Mouse (Mus musculus) lung, embryonic 15.5 days (tissue): ENCODE measurements at regions not wholly inside any gene's neighbourhood (a gene's known extent, or its start where the extent isn't known, plus 50 kb on each side); places are given as distances from the start of the nearest gene placed in this dataset.

ENCODE experiments used
- ATAC-seq: fragments of 200-750 bp; cut with Nextera tagmentation; 2 replicates; pipeline ENCODE4 v1.8.0; 2017; ENCODE audit warnings: moderate number of reproducible peaks, borderline replicate concordance; ENCODE audit not compliant: low FRiP score, low TSS enrichment; ENCODE audit errors: extremely low read depth
- H3K27ac ChIP-seq: fragments of 300-500 bp; sonication (generic); 2 replicates; pipeline ENCODE4 v1.5.1; 2015; ENCODE audit warnings: moderate library complexity, mild to moderate bottlenecking, inconsistent platforms
- H3K27me3 ChIP-seq: fragments of 300-500 bp; sonication (generic); 2 replicates; pipeline ENCODE4 v1.6.1; 2015; ENCODE audit warnings: inconsistent platforms
- H3K36me3 ChIP-seq: fragments of 300-500 bp; sonication (generic); 2 replicates; pipeline ENCODE4 v1.6.1; 2015; ENCODE audit warnings: inconsistent platforms
- H3K4me1 ChIP-seq: fragments of 300-500 bp; sonication (generic); 2 replicates; pipeline ENCODE4 v1.6.1; 2015; ENCODE audit warnings: inconsistent platforms
- H3K4me2 ChIP-seq: fragments of 300-500 bp; sonication (generic); 2 replicates; pipeline ENCODE4 v1.6.1; 2015; ENCODE audit warnings: inconsistent platforms, mild to moderate bottlenecking, moderate library complexity
- H3K4me3 ChIP-seq: fragments of 300-500 bp; sonication (generic); 2 replicates; pipeline ENCODE4 v1.5.1; 2015; ENCODE audit warnings: mild to moderate bottlenecking, inconsistent platforms
- H3K9ac ChIP-seq: fragments of 300-500 bp; sonication (generic); 2 replicates; pipeline ENCODE4 v1.6.1; 2015; ENCODE audit warnings: inconsistent platforms
- H3K9me3 ChIP-seq: fragments of 300-500 bp; sonication (generic); 2 replicates; pipeline ENCODE4 v1.6.1; 2016; ENCODE audit warnings: inconsistent platforms
- WGBS: fragments of 180-500 bp; shearing (Covaris S2); methylation state at CpG from one replicate; pipeline ENCODE4 v1.1.7; 2015; 5-methylcytosine and 5-hydroxymethylcytosine counted together

DNA sequence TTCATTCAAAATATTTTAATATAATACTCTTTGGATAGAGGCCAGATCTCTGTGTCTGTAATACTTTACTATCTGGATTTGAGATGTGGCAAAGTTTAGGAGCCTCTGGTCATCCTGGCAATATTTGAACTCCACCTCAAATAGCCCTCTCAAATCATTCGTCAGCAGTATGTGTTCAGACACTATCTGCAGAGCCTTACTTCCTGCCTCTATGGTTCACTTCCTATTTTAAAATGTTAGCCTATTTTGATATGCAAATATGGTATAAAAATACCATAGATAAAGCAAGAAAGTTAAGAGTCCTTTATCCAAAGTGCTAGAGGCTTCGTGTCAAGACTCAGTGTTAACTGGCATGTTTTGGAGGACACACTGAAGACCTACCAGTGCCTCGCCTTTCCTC is 334.6 kb downstream of the Sv2b start:
- H3K9me3 ChIP-seq, result no peaks in the 10 kb centered on the region
- H3K36me3 ChIP-seq, result no peaks in the 10 kb centered on the region
- H3K27me3 ChIP-seq, result no peaks in the 10 kb centered on the region
- H3K4me1 ChIP-seq, result no peaks in the 10 kb centered on the region
- ATAC-seq, result no peak
- H3K4me3 ChIP-seq, result no peak overlapping the region
- H3K27ac ChIP-seq, result no peak overlapping the region
- 65% methylated on average over 3 of the region's 3 CpGs for WGBS
- no peak overlapping the region for H3K4me2 ChIP-seq
- no peak overlapping the region for H3K9ac ChIP-seq

DNA sequence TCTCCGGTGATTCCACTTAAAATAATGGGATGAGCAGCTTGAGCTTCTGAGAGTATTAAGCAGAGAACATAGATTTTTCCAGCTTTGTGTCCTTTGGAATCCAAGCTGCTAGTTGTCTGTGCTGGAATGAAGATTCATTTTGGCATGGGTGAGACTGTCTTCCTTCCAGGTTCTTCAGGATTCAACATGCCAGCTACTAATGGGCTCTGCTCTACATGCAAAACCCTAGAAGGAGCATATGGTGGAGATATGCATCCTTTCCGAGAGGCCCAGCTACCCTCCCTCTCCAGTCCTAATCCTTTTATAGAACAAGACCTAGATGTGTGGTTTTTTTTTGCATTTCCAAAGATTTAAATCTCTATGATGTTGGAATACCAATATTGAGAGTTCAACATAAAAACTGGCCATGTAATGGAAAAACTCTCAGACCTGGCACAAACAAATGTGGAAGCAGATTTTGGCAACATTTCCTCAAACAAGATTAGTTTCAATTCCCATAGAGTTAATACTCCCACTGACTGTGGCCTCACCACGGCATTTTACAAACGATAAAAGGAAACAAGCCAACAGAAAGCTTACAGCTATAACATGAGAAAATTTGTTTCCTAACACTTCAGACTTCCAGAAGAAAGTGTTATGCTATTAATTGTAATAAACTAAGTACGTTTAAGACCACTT is 364.5 kb downstream of the Sv2b start:
- H3K9ac ChIP-seq, result no peak overlapping the region
- H3K4me3 ChIP-seq, result no peak overlapping the region
- H3K27ac ChIP-seq, result no peak overlapping the region
- ATAC-seq, result no peak
- no peaks in the 10 kb centered on the region for H3K4me1 ChIP-seq
- H3K27me3 ChIP-seq, result no peaks in the 10 kb centered on the region
- 57% methylated on average over 5 of the region's 5 CpGs for WGBS
- H3K4me2 ChIP-seq, result no peak overlapping the region
- H3K9me3 ChIP-seq, result no peaks in the 10 kb centered on the region
- H3K36me3 ChIP-seq, result no peaks in the 10 kb centered on the region

DNA sequence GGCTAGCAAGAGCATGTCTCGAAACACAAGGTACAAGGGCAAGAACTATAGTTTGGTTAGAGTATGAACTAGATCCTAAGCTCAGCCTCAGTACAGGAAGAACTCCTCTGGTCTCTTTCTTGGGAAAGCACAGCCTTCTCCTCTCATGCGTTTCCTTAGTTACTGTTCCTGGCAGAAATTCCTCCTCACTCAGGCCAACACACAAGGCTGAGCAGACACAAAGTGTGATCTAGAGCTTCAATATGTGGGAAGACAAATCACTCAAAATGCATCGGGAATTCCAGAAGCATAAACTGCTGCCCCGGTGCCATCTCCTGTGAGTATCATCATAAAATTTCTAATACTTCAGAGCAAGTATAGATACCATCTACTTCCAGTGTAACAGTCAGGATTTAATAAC is 366.1 kb downstream of the Sv2b start:
- no peak for ATAC-seq
- H3K4me3 ChIP-seq, result no peak overlapping the region
- H3K9me3 ChIP-seq, result no peaks in the 10 kb centered on the region
- H3K36me3 ChIP-seq, result no peaks in the 10 kb centered on the region
- no peak overlapping the region for H3K9ac ChIP-seq
- H3K27me3 ChIP-seq, result no peaks in the 10 kb centered on the region
- no peaks in the 10 kb centered on the region for H3K4me1 ChIP-seq
- WGBS, result 53% methylated on average over 4 of the region's 4 CpGs
- no peak overlapping the region for H3K27ac ChIP-seq
- no peak overlapping the region for H3K4me2 ChIP-seq

- WGBS, result 34% methylated on average over 3 of the region's 3 CpGs
- H3K4me2 ChIP-seq, result no peak overlapping the region
- no peak for ATAC-seq
- no peaks in the 10 kb centered on the region for H3K4me1 ChIP-seq
- H3K9me3 ChIP-seq, result no peaks in the 10 kb centered on the region
- no peaks in the 10 kb centered on the region for H3K36me3 ChIP-seq
- no peaks in the 10 kb centered on the region for H3K27me3 ChIP-seq
- no peak overlapping the region for H3K4me3 ChIP-seq
- no peak overlapping the region for H3K27ac ChIP-seq
- H3K9ac ChIP-seq, result no peak overlapping the region
Measured at GRCm38 (mm10) chr7:74942146-74942545, 366.9 kb downstream of the Sv2b start.

- no peak overlapping the region for H3K4me2 ChIP-seq
- no peaks in the 10 kb centered on the region for H3K27me3 ChIP-seq
- H3K36me3 ChIP-seq, result no peaks in the 10 kb centered on the region
- H3K4me1 ChIP-seq, result no peaks in the 10 kb centered on the region
- no peak overlapping the region for H3K4me3 ChIP-seq
- no peak overlapping the region for H3K9ac ChIP-seq
- no peaks in the 10 kb centered on the region for H3K9me3 ChIP-seq
- H3K27ac ChIP-seq, result no peak overlapping the region
- ATAC-seq, result no peak
- 35% methylated on average over 8 of the region's 8 CpGs for WGBS
Measured at GRCm38 (mm10) chr7:74929142-74929829, 374.7 kb upstream of the Slco3a1 start.

GRCm38 (mm10) chr7:74928226-74928927 is 373.8 kb upstream of the Slco3a1 start:
- ATAC-seq, result no peak
- WGBS, result 43% methylated on average over 6 of the region's 6 CpGs
- H3K4me1 ChIP-seq, result no peaks in the 10 kb centered on the region
- no peaks in the 10 kb centered on the region for H3K36me3 ChIP-seq
- no peak overlapping the region for H3K27ac ChIP-seq
- no peak overlapping the region for H3K4me2 ChIP-seq
- no peaks in the 10 kb centered on the region for H3K27me3 ChIP-seq
- no peak overlapping the region for H3K9ac ChIP-seq
- no peaks in the 10 kb centered on the region for H3K9me3 ChIP-seq
- no peak overlapping the region for H3K4me3 ChIP-seq

DNA sequence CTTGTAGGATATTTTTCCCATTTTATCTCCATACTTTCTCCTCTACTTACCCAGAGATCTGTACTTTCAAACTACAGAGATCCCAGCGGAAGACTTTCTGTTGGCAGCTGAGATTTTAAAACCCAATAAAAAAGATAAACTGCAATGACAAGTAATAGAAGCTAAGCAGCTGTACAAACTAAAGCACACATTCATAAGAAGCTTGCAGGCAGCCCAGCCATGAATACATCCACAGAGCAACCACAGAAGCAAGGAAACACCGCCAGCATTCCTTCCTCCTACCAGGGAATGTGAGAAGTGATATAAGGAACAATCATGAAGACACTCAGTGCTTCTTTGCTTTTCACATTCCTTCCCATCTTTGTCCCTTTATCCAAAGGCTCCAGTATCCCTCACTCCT is 372.1 kb upstream of the Slco3a1 start:
- 22% methylated on average over 2 of the region's 2 CpGs for WGBS
- ATAC-seq, result peak; percentile 77; the same call in 1 of the 2 replicates
- no peak overlapping the region for H3K9ac ChIP-seq

DNA sequence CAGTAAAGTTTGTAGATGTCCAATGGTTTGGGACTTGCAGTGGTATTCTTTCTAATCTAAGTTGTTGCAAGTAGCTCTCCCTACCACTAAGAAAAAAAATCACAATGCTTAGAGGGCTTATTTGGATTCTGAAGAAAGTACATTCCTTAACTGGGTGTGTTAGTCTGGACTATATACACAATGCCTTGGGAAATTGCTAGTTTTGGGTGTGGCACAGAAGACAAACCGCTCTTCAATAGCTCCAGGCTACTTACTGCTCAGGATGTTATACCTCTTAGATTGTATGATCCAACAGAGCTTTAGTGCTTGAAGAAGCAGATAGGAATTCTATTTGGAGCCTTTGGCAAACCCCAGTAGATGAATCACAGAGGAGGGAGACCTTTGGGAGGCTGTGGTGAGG is 369.6 kb upstream of the Slco3a1 start:
- H3K27me3 ChIP-seq, result no peaks in the 10 kb centered on the region
- 74% methylated on average over 1 of the region's 1 CpGs for WGBS
- H3K4me3 ChIP-seq, result no peak overlapping the region
- no peak overlapping the region for H3K27ac ChIP-seq
- no peaks in the 10 kb centered on the region for H3K4me1 ChIP-seq
- H3K9ac ChIP-seq, result no peak overlapping the region
- no peak overlapping the region for H3K4me2 ChIP-seq
- H3K9me3 ChIP-seq, result no peaks in the 10 kb centered on the region
- no peaks in the 10 kb centered on the region for H3K36me3 ChIP-seq
- no peak for ATAC-seq

More for the DNA sequence above, 372.1 kb upstream of the Slco3a1 start:
- Histone ChIP-seq H3K4me3 (no peak overlapping the region), H3K4me2 (no peak overlapping the region), H3K4me1 (no peaks in the 10 kb centered on the region), H3K36me3 (no peaks in the 10 kb centered on the region), H3K27ac (no peak overlapping the region), H3K27me3 (no peaks in the 10 kb centered on the region), H3K9me3 (no peaks in the 10 kb centered on the region)

GRCm38 (mm10) chr7:74908311-74908962 is 353.9 kb upstream of the Slco3a1 start:
- Histone ChIP-seq H3K4me2 (no peak overlapping the region), H3K27me3 (no peaks in the 10 kb centered on the region), H3K27ac (no peak overlapping the region), H3K4me1 (no peaks in the 10 kb centered on the region), H3K9ac (no peak overlapping the region), H3K4me3 (no peak overlapping the region), H3K36me3 (no peaks in the 10 kb centered on the region), H3K9me3 (no peaks in the 10 kb centered on the region)
- ATAC-seq, result peak; percentile 55; the same call in 1 of the 2 replicates
- WGBS, result 43% methylated on average over 3 of the region's 3 CpGs

- no peaks in the 10 kb centered on the region for H3K9me3 ChIP-seq
- ATAC-seq, result no peak
- no peaks in the 10 kb centered on the region for H3K27me3 ChIP-seq
- no peak overlapping the region for H3K4me2 ChIP-seq
- H3K4me3 ChIP-seq, result no peak overlapping the region
- H3K36me3 ChIP-seq, result no peaks in the 10 kb centered on the region
- no peak overlapping the region for H3K27ac ChIP-seq
- WGBS, result 26% methylated on average over 1 of the region's 1 CpGs
- H3K9ac ChIP-seq, result no peak overlapping the region
- H3K4me1 ChIP-seq, result no peaks in the 10 kb centered on the region
Measured at GRCm38 (mm10) chr7:74907391-74907790, 352.8 kb upstream of the Slco3a1 start.

GRCm38 (mm10) chr7:74877466-74877865 is 322.9 kb upstream of the Slco3a1 start:
- Histone ChIP-seq H3K27me3 (no peaks in the 10 kb centered on the region), H3K36me3 (no peaks in the 10 kb centered on the region), H3K4me3 (no peak overlapping the region), H3K9me3 (no peaks in the 10 kb centered on the region), H3K27ac (no peak overlapping the region), H3K9ac (no peak overlapping the region), H3K4me1 (no peaks in the 10 kb centered on the region), H3K4me2 (no peak overlapping the region)
- no peak for ATAC-seq
- WGBS, result 57% methylated on average over 3 of the region's 3 CpGs

DNA sequence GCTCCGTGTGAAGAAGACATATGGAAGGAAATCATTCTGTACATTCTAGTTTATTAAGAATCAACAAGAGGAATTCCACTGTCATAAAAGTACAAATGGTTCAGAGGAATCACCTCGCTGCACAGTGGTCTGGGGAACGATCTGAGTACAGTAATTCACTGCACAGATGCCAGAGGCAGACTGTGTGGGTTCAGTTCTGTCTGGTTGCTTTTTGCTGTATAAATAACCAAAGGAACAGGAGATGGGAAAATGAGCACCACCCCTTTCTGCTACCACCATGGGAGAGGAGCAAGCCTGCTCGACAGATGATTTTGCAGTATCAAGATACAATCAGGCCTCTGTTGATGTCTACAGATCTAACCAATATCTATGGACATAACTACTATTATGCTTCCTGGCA is 322.1 kb upstream of the Slco3a1 start:
- no peak overlapping the region for H3K4me3 ChIP-seq
- no peak for ATAC-seq
- no peak overlapping the region for H3K4me2 ChIP-seq
- no peaks in the 10 kb centered on the region for H3K36me3 ChIP-seq
- no peaks in the 10 kb centered on the region for H3K27me3 ChIP-seq
- H3K27ac ChIP-seq, result no peak overlapping the region
- H3K9ac ChIP-seq, result no peak overlapping the region
- 55% methylated on average over 4 of the region's 4 CpGs for WGBS
- H3K4me1 ChIP-seq, result no peaks in the 10 kb centered on the region
- H3K9me3 ChIP-seq, result no peaks in the 10 kb centered on the region
